Mouse (Mus musculus): Measurements from ENCODE around the gene Selp. TPM values are rescaled to one million over a fixed set of nuclear protein-coding genes. Genes with fewer than 3 reads are reported as not detected.

Gene Selp
- polyA plus RNA-seq, 1 experiment from 2014 or later = not detected

- 90% methylated on average over 1 of the region's 1 CpGs for WGBS
- H3K4me2 ChIP-seq (replicated peaks) = no peak overlapping the region
- ATAC-seq (ENCODE audit: low FRiP score, low read depth) = no peak
- H3K4me1 ChIP-seq = no peaks in the 10 kb centered on the region
- H3K4me3 ChIP-seq = no peak overlapping the region
- H3K9me3 ChIP-seq = no peaks in the 10 kb centered on the region
- H3K36me3 ChIP-seq = no peaks in the 10 kb centered on the region
- H3K27me3 ChIP-seq = no peaks in the 10 kb centered on the region
- no peak overlapping the region for H3K9ac ChIP-seq (replicated peaks)
- no peak overlapping the region for H3K27ac ChIP-seq (replicated peaks)
Observed at GRCm38 (mm10) chr1:164187002-164187560, 72.0 kb downstream of the Selp start.

- H3K27me3 ChIP-seq = no peaks in the 10 kb centered on the region
- no peak overlapping the region for H3K4me3 ChIP-seq
- 92% methylated on average over 4 of the region's 4 CpGs for WGBS
- ATAC-seq (ENCODE audit: low FRiP score, low read depth) = no peak
- no peaks in the 10 kb centered on the region for H3K4me1 ChIP-seq
- no peak overlapping the region for H3K9ac ChIP-seq (replicated peaks)
- H3K36me3 ChIP-seq = no peaks in the 10 kb centered on the region
- no peak overlapping the region for H3K27ac ChIP-seq (replicated peaks)
- H3K4me2 ChIP-seq (replicated peaks) = no peak overlapping the region
- H3K9me3 ChIP-seq = no peaks in the 10 kb centered on the region
Observed at GRCm38 (mm10) chr1:164199551-164199950, 84.5 kb downstream of the Selp start.

Other genes with a start within 250 kb of the Selp start
- gene Scyl3, start 186.2 kb upstream of the Selp start, polyA plus RNA-seq (2016; fragmentation: Nextera tagmentation; extraction: Ambion mirVana) = 22.5 and 23.3 TPM in 2 replicates
- 23.7 and 24.4 TPM in 2 replicates for gene BC055324, start 120.5 kb upstream of the Selp start, polyA plus RNA-seq (2016; fragmentation: Nextera tagmentation; extraction: Ambion mirVana)
- 9.4 and 10.1 TPM in 2 replicates for gene Mettl18, start 120.4 kb upstream of the Selp start, polyA plus RNA-seq (2016; fragmentation: Nextera tagmentation; extraction: Ambion mirVana)
- gene Sele, start 67.0 kb upstream of the Selp start, polyA plus RNA-seq (2016; fragmentation: Nextera tagmentation; extraction: Ambion mirVana) = not detected in 2 replicates
- gene Sell, start 53.3 kb upstream of the Selp start, polyA plus RNA-seq (2016; fragmentation: Nextera tagmentation; extraction: Ambion mirVana) = 0.10 TPM in 1 of 2 replicates, not detected in the other
- gene F5, start 36.6 kb downstream of the Selp start, polyA plus RNA-seq (2016; fragmentation: Nextera tagmentation; extraction: Ambion mirVana) = 0.13 and 0.34 TPM in 2 replicates
- gene Slc19a2, start 133.8 kb downstream of the Selp start, polyA plus RNA-seq (2016; fragmentation: Nextera tagmentation; extraction: Ambion mirVana) = 10.7 and 11.1 TPM in 2 replicates
- gene Ccdc181, start 160.3 kb downstream of the Selp start, polyA plus RNA-seq (2016; fragmentation: Nextera tagmentation; extraction: Ambion mirVana) = 16.8 and 18.4 TPM in 2 replicates
- gene Nme7, start 188.9 kb downstream of the Selp start, polyA plus RNA-seq (2016; fragmentation: Nextera tagmentation; extraction: Ambion mirVana) = 27.8 and 30.5 TPM in 2 replicates
- 26.5 and 28.9 TPM in 2 replicates for gene Blzf1, start 192.2 kb downstream of the Selp start, polyA plus RNA-seq (2016; fragmentation: Nextera tagmentation; extraction: Ambion mirVana)

All from midbrain, embryonic 12.5 days (tissue).